Mouse (Mus musculus): ENCODE measurements around the gene Il10rb. TPM values are rescaled to one million over a fixed set of nuclear protein-coding genes. Genes with fewer than 3 reads are reported as not detected.

Gene Il10rb
- total and polyA plus RNA-seq, 3 experiments, result 98.2 to 136 (median 122) TPM

DNA sequence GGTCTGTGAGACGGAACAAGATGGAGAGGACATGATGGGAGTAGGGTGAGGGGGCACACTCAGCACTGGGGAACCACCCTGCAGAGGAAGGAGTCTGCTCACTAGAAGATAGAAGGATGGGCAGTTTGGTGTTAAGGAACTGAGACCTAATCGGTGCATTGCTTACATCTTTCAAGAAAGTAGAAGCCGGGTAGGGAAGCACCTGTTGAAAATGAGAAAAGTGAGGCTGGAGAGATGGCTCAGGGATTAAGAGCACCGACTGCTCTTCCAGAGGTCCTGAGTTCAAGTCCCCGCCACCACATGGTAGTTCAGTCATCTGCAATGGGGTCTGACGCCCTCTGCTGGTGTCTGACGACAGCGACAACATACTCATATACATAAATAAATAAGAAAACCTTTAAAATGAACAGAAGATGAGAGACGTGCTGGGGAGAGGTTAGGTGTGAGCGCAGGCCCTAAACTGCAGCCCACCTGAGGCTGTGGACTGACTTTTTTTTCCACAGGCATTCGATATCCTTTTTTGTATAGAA is 53.9 kb downstream of the Il10rb start:
- 76% methylated on average over 11 of the region's 11 CpGs for WGBS
- no peak overlapping the region for H3K4me3 ChIP-seq
- TF ChIP-seq EP300 (IDR thresholded peaks at IDR 0.05; ENCODE audit: insufficient read depth, low read depth, low read length), result no peak
- no peak for TF ChIP-seq POLR2A (IDR thresholded peaks at IDR 0.05; ENCODE audit: insufficient read depth, low read depth, low read length)
- TF ChIP-seq CTCF (IDR thresholded peaks at IDR 0.05), result peak; percentile 61
- intact Hi-C loops (cut with DNase I), result loop anchor here (2.0 to 5.0 kb wide), 2 partner anchors 19 to 53 kb away; partner anchors contain the start of gene Il10rb
- peaks cover 2% of the 10 kb centered on the region for H3K4me1 ChIP-seq (ENCODE audit: control insufficient read depth, insufficient read depth, low read length)
- H3K27ac ChIP-seq, result no peak overlapping the region; the same call in 1 of the 2 replicates
- no peaks in the 10 kb centered on the region for H3K36me3 ChIP-seq (ENCODE audit: control insufficient read depth, insufficient read depth, low read length)
- no peak overlapping the region for H3K9ac ChIP-seq (ENCODE audit: low read depth, low read length)
- DNase-seq, result no peak
- H3K27me3 ChIP-seq (ENCODE audit: control insufficient read depth, insufficient read depth, low read length), result no peaks in the 10 kb centered on the region
- no peaks in the 10 kb centered on the region for H3K79me2 ChIP-seq (replicated peaks; ENCODE audit: control insufficient read depth, insufficient read depth, low read length)

DNA sequence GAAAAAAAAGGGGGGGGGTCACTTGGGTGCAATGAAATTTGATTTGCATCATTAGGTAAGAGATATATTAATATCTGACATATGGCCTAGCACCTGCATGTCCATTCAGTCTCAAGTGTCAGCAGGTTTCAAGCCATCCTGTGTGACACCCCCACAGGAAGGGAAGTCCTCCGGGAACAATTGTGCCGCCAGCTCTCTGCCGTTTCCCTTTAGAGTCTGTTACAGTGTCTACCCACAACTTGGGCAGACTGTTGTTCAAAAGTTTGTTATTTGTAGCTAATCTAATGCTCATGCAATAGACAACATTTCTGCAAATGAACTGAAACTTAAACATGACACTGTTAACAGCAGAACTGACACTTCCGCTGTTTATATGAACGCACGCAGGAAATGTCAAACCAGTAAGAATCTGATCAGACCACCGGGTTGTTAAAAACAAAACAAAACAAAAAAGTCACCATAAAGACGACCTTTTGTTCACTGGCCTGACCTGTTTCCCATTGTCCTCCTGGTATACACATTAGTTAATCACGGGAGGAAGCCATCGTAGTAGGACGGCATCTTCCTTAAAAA is 55.2 kb downstream of the Il10rb start:
- Histone ChIP-seq H3K9ac (ENCODE audit: low read depth, low read length) (no peak overlapping the region; the same call in 1 of the 2 replicates), H3K79me2 (replicated peaks; ENCODE audit: control insufficient read depth, insufficient read depth, low read length) (no peaks in the 10 kb centered on the region), H3K4me1 (ENCODE audit: control insufficient read depth, insufficient read depth, low read length) (peaks cover 3% of the 10 kb centered on the region), H3K4me3 (peak overlapping the region; percentile 26; the same call in 1 of the 2 replicates), H3K27ac (peak overlapping the region; percentile 72), H3K27me3 (ENCODE audit: control insufficient read depth, insufficient read depth, low read length) (no peaks in the 10 kb centered on the region), H3K36me3 (ENCODE audit: control insufficient read depth, insufficient read depth, low read length) (no peaks in the 10 kb centered on the region)
- intact Hi-C loops (cut with DNase I), result loop anchor here (2.0 to 5.0 kb wide), 2 partner anchors 20 to 54 kb away; partner anchors contain the start of gene Il10rb
- 38% methylated on average over 11 of the region's 11 CpGs for WGBS
- peak; percentile 50 to 59 for DNase-seq
- TF ChIP-seq EP300 (IDR thresholded peaks at IDR 0.05; ENCODE audit: insufficient read depth, low read depth, low read length) (peak; percentile 33; the same call in 1 of the 2 replicates), CTCF (IDR thresholded peaks at IDR 0.05) (no peak)

DNA sequence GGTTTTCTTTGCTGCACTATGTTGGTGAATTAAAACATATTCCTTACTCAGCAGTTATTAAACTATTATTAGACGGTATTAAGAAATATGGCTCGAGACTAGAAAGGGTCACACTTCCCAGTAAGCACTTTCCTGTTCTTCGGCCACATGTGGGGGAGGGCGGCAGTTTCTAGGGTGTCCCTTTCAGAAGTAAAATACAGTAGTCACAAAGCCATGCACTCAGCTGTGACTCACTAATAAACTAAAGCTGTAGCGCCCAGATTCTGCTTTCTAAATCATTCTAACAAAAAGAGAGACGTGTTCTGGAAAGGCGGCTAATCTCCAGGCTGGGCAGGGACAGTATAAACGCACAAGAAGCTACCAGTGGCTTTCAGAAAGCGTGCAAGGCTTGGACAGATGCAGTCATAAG is 55.8 kb downstream of the Il10rb start:
- intact Hi-C loops (cut with DNase I), result loop anchor here (2.0 to 5.0 kb wide), 2 partner anchors 21 to 54 kb away; partner anchors contain the start of gene Il10rb
- no peaks in the 10 kb centered on the region for H3K36me3 ChIP-seq (ENCODE audit: control insufficient read depth, insufficient read depth, low read length)

DNA sequence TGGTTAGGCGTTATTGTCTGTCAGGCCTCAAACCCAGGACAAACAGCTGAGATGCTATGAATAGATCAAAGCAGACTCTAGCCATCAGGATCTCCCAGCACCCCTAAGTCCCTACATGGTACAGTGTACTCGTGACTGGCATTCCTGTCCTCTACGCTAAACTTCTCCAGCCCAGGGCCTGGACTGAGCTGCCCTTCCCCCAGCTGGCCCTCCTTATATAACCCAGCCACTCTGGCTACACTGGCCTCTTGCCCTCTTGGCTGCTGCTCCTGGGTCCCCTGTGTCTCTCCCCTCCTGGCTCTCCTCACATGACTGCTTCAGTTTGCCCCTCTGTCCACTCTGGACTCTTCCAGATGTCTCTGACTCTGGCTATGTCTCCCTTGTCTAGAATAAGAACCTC is 56.7 kb downstream of the Il10rb start:
- no peak overlapping the region for H3K4me3 ChIP-seq
- no peaks in the 10 kb centered on the region for H3K36me3 ChIP-seq (ENCODE audit: control insufficient read depth, insufficient read depth, low read length)
- peak; percentile 52 to 63 for DNase-seq
- TF ChIP-seq POLR2A (IDR thresholded peaks at IDR 0.05; ENCODE audit: insufficient read depth, low read depth, low read length), result no peak
- no peak for TF ChIP-seq CTCF (IDR thresholded peaks at IDR 0.05)
- 0 out of 2 replicates have a peak, but pooled peaks have one; percentile 28 for TF ChIP-seq EP300 (IDR thresholded peaks at IDR 0.05; ENCODE audit: insufficient read depth, low read depth, low read length)
- peaks cover 7% of the 10 kb centered on the region for H3K4me1 ChIP-seq (ENCODE audit: control insufficient read depth, insufficient read depth, low read length)
- no peak overlapping the region for H3K9ac ChIP-seq (ENCODE audit: low read depth, low read length)
- H3K27ac ChIP-seq, result peak overlapping the region; percentile 72
- WGBS, result 56% methylated on average over 3 of the region's 3 CpGs
- no peaks in the 10 kb centered on the region for H3K79me2 ChIP-seq (replicated peaks; ENCODE audit: control insufficient read depth, insufficient read depth, low read length)
- intact Hi-C loops (cut with DNase I), result loop anchor here (5.0 kb wide), 1 partner anchor 55 kb away; the partner anchor contains the start of gene Il10rb
- no peaks in the 10 kb centered on the region for H3K27me3 ChIP-seq (ENCODE audit: control insufficient read depth, insufficient read depth, low read length)

More for the DNA sequence above, 55.8 kb downstream of the Il10rb start:
- DNase-seq, result peak in 1 of 2 experiments; percentile 50
- peak overlapping the region; percentile 72 for H3K27ac ChIP-seq
- H3K79me2 ChIP-seq (replicated peaks; ENCODE audit: control insufficient read depth, insufficient read depth, low read length), result no peaks in the 10 kb centered on the region
- no peaks in the 10 kb centered on the region for H3K27me3 ChIP-seq (ENCODE audit: control insufficient read depth, insufficient read depth, low read length)
- TF ChIP-seq EP300 (IDR thresholded peaks at IDR 0.05; ENCODE audit: insufficient read depth, low read depth, low read length), result no peak
- 31% methylated on average over 9 of the region's 9 CpGs for WGBS
- no peak overlapping the region for H3K4me3 ChIP-seq
- H3K4me1 ChIP-seq (ENCODE audit: control insufficient read depth, insufficient read depth, low read length), result peaks cover 6% of the 10 kb centered on the region
- no peak overlapping the region for H3K9ac ChIP-seq (ENCODE audit: low read depth, low read length)

DNA sequence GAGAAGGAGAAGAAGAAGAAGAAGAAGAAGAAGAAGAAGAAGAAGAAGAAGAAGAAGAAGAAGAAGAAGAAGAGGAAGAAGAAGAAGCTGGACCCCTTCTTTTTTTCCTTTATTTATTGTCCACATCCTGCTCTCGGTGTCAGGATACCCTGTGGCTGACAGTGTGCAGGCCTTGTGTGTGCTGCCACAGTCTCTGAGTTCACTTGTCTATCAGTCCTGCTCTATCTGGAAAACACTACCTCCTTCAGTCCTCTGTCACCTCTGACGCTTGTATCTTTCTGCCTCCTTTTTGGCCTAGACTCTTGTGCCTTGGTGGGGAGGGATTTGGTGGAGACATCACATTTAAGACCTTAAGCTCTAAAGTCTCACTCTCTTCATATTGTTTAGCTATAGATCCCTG is 57.4 kb downstream of the Il10rb start:
- peaks cover 7% of the 10 kb centered on the region for H3K4me1 ChIP-seq (ENCODE audit: control insufficient read depth, insufficient read depth, low read length)
- WGBS, result 76% methylated on average over 2 of the region's 2 CpGs
- no peak for DNase-seq
- no peak overlapping the region for H3K4me3 ChIP-seq
- H3K27me3 ChIP-seq (ENCODE audit: control insufficient read depth, insufficient read depth, low read length), result no peaks in the 10 kb centered on the region
- no peak overlapping the region for H3K9ac ChIP-seq (ENCODE audit: low read depth, low read length)
- H3K27ac ChIP-seq, result peak overlapping the region; percentile 92; the same call in 1 of the 2 replicates
- no peak for TF ChIP-seq EP300 (IDR thresholded peaks at IDR 0.05; ENCODE audit: insufficient read depth, low read depth, low read length)
- no peak for TF ChIP-seq POLR2A (IDR thresholded peaks at IDR 0.05; ENCODE audit: insufficient read depth, low read depth, low read length)
- no peak for TF ChIP-seq CTCF (IDR thresholded peaks at IDR 0.05)
- H3K79me2 ChIP-seq (replicated peaks; ENCODE audit: control insufficient read depth, insufficient read depth, low read length), result no peaks in the 10 kb centered on the region
- intact Hi-C loops (cut with DNase I), result loop anchor here (5.0 kb wide), 1 partner anchor 56 kb away; the partner anchor contains the start of gene Il10rb
- no peaks in the 10 kb centered on the region for H3K36me3 ChIP-seq (ENCODE audit: control insufficient read depth, insufficient read depth, low read length)

DNA sequence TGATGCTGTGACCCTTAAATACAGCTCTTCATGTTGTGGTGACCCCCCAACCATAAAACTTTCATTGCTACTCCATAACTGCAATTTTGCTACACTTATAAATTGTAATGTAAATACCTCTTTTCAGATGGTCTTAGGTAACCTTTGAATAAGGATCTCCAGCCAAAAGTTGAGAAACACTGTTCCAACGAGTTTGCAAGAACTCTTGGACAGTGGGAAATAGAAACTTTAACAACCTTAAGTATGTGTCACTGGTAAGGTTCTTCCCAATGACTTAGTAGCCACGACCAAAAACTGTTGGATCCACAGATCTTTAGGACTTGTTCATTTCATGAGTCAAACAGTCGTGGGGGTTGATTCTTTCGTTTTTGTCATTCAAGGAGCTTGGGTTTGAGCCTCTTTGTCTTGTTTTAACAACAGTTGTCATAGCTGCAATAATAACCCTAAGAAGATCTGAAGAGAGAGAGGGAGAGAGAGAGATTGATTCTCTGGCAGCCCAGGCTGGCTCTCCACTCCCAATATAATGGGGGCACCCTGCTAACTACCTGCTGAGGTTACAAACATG is 58.0 kb downstream of the Il10rb start:
- peak overlapping the region; percentile 66 for H3K4me3 ChIP-seq
- H3K9ac ChIP-seq (ENCODE audit: low read depth, low read length), result no peak overlapping the region
- DNase-seq, result no peak
- H3K4me1 ChIP-seq (ENCODE audit: control insufficient read depth, insufficient read depth, low read length), result peaks cover 7% of the 10 kb centered on the region
- no peaks in the 10 kb centered on the region for H3K36me3 ChIP-seq (ENCODE audit: control insufficient read depth, insufficient read depth, low read length)
- no peaks in the 10 kb centered on the region for H3K27me3 ChIP-seq (ENCODE audit: control insufficient read depth, insufficient read depth, low read length)
- 68% methylated on average over 4 of the region's 4 CpGs for WGBS
- TF ChIP-seq POLR2A (IDR thresholded peaks at IDR 0.05; ENCODE audit: insufficient read depth, low read depth, low read length) (no peak), CTCF (IDR thresholded peaks at IDR 0.05) (no peak), EP300 (IDR thresholded peaks at IDR 0.05; ENCODE audit: insufficient read depth, low read depth, low read length) (no peak)
- no peaks in the 10 kb centered on the region for H3K79me2 ChIP-seq (replicated peaks; ENCODE audit: control insufficient read depth, insufficient read depth, low read length)
- peak overlapping the region; percentile 92 for H3K27ac ChIP-seq
- intact Hi-C loops (cut with DNase I), result loop anchor here (5.0 kb wide), 1 partner anchor 57 kb away; the partner anchor contains the start of gene Il10rb
